In genomic region chr8:85298600-85299433, GRCm38 (mm10) we compare ENCODE assay signal across 7 mouse cellular contexts. TPM values are rescaled to one million over a fixed set of nuclear protein-coding genes. Genes with fewer than 3 reads are reported as not detected.
A peak's percentile ranks its signal among the peaks of the same experiment; 100 is the strongest.
DNase-seq lines count a peak whose midpoint lies in the region; ATAC-seq lines count a peak whose summit lies in the region.

No protein-coding gene starts in this region.

- peak; percentile 27 to 36 for DNase-seq in right cerebral cortex, postnatal 10 days (ENCODE audit: low spot score in 2 of 2)
- DNase-seq in right cerebral cortex, postnatal 36 days (ENCODE audit: low spot score in 2 of 2): no peak
- DNase-seq in heart, embryonic 10.5 days (ENCODE audit: low spot score): no peak
- peak; percentile 7 to 11 for DNase-seq in layer of hippocampus, adult 18-20 months (ENCODE audit: low spot score in 2 of 2)
- DNase-seq in lung, postnatal 36 days: peak; percentile 55

- H3K9ac ChIP-seq in stomach, embryonic 15.5 days: peak overlapping the region; percentile 86

- whole genome bisulfite sequencing in heart, embryonic 10.5 days: under 1% methylated on average over 53 of the region's 53 CpGs
- WGBS in stomach, embryonic 15.5 days: under 1% methylated on average over 49 of the region's 53 CpGs

- peak; percentile 1; the same call in 1 of the 2 replicates for ATAC-seq in stomach, embryonic 15.5 days (ENCODE audit: insufficient read depth, low FRiP score, low read depth)

- H3K36me3 ChIP-seq in heart, embryonic 10.5 days: peaks cover 26% of the 10 kb centered on the region
- 0 out of 2 replicates have a peak, but pooled peaks cover 3% of the 10 kb centered on the region for H3K36me3 ChIP-seq in stomach, embryonic 15.5 days

- H3K4me3 ChIP-seq in brown adipose tissue, adult 24 weeks (ENCODE audit: insufficient read depth, low read depth, low read length): peak overlapping the region; percentile 78
- peak overlapping the region; percentile 96 for H3K4me3 ChIP-seq in heart, embryonic 10.5 days
- H3K4me3 ChIP-seq in stomach, embryonic 15.5 days (replicated peaks): peak overlapping the region; percentile 84

- H3K4me1 ChIP-seq in brown adipose tissue, adult 24 weeks (ENCODE audit: control insufficient read depth, insufficient read depth, insufficient read length, low read length): no peaks in the 10 kb centered on the region
- peaks cover 6% of the 10 kb centered on the region; the same call in 1 of the 2 replicates for H3K4me1 ChIP-seq in heart, embryonic 10.5 days
- peaks cover 12% of the 10 kb centered on the region; the same call in 1 of the 2 replicates for H3K4me1 ChIP-seq in stomach, embryonic 15.5 days

- no peaks in the 10 kb centered on the region for H3K9me3 ChIP-seq in heart, embryonic 10.5 days
- H3K9me3 ChIP-seq in stomach, embryonic 15.5 days: no peaks in the 10 kb centered on the region

- H3K27ac ChIP-seq in brown adipose tissue, adult 24 weeks (replicated peaks; ENCODE audit: low read depth, low read length): peak overlapping the region; percentile 52
- H3K27ac ChIP-seq in heart, embryonic 10.5 days: peak overlapping the region; percentile 97
- H3K27ac ChIP-seq in stomach, embryonic 15.5 days: peak overlapping the region; percentile 96

- no peaks in the 10 kb centered on the region for H3K27me3 ChIP-seq in heart, embryonic 10.5 days (ENCODE audit: insufficient read depth, poor library complexity, severe bottlenecking)
- no peaks in the 10 kb centered on the region for H3K27me3 ChIP-seq in stomach, embryonic 15.5 days (replicated peaks)

- H3K4me2 ChIP-seq in stomach, embryonic 15.5 days: peak overlapping the region; percentile 63

RNA-seq across cellular contexts. Expression of gene Orc6, which starts 0.6 kb away (rescaled TPM):
- 20.9 and 21.2 TPM in 2 replicates for polyA plus RNA-seq in brown adipose tissue, adult 24 weeks (2012; ENCODE audit: insufficient read depth, insufficient read length, missing spikeins)
- polyA plus RNA-seq in heart, embryonic 10.5 days (2016; fragmentation: Nextera tagmentation; extraction: Ambion mirVana): 89.3 and 122 TPM in 2 replicates
- total RNA-seq in layer of hippocampus, adult 18-20 months (2021): 10 to 100 TPM; 29.1 to 29.6 TPM
- polyA plus RNA-seq in stomach, embryonic 15.5 days (2015; fragmentation: Nextera tagmentation; extraction: Ambion mirVana): 93.6 and 95.4 TPM in 2 replicates

RNA-seq across cellular contexts. Expression of gene Vps35, which starts 0.8 kb away (rescaled TPM):
- polyA plus RNA-seq in brown adipose tissue, adult 24 weeks (2012; ENCODE audit: insufficient read depth, insufficient read length, missing spikeins): 76.0 and 79.0 TPM in 2 replicates
- 124 and 136 TPM in 2 replicates for polyA plus RNA-seq in heart, embryonic 10.5 days (2016; fragmentation: Nextera tagmentation; extraction: Ambion mirVana)
- total RNA-seq in layer of hippocampus, adult 18-20 months (2021): 100 to 1,000 TPM; 126 to 129 TPM
- polyA plus RNA-seq in stomach, embryonic 15.5 days (2015; fragmentation: Nextera tagmentation; extraction: Ambion mirVana): 131 and 144 TPM in 2 replicates

Comparison
In these comparisons a context has a peak if more than half of its experiments do, and no peak if none do; other contexts are left out.
1. DNase-seq: peak in right cerebral cortex, postnatal 10 days (2 of 2), layer of hippocampus, adult 18-20 months (2 of 2) and lung, postnatal 36 days (single experiment); none in right cerebral cortex, postnatal 36 days (0 of 2) and heart, embryonic 10.5 days (single experiment).
2. Peak in every context shown above with its lines, with median percentiles within 50 percentile points of each other: H3K27ac ChIP-seq and H3K4me3 ChIP-seq.